Mouse (Mus musculus): Measurements from ENCODE around the gene Ap2b1.
"Not testable (repeated sequence)": the region's sequence is repeated elsewhere in the genome, so short reads cannot be mapped to it uniquely, and the experiment has no call there.

The Ap2b1 gene

GRCm38 (mm10) chr11:83301431-83301831 lies 2.6 kb downstream of the Ap2b1 start:
- DNase-seq (ENCODE audit: low read depth), result no peak

GRCm38 (mm10) chr11:83302124-83302523 lies 3.3 kb downstream of the Ap2b1 start:
- DNase-seq (ENCODE audit: low read depth), result no peak

DNA sequence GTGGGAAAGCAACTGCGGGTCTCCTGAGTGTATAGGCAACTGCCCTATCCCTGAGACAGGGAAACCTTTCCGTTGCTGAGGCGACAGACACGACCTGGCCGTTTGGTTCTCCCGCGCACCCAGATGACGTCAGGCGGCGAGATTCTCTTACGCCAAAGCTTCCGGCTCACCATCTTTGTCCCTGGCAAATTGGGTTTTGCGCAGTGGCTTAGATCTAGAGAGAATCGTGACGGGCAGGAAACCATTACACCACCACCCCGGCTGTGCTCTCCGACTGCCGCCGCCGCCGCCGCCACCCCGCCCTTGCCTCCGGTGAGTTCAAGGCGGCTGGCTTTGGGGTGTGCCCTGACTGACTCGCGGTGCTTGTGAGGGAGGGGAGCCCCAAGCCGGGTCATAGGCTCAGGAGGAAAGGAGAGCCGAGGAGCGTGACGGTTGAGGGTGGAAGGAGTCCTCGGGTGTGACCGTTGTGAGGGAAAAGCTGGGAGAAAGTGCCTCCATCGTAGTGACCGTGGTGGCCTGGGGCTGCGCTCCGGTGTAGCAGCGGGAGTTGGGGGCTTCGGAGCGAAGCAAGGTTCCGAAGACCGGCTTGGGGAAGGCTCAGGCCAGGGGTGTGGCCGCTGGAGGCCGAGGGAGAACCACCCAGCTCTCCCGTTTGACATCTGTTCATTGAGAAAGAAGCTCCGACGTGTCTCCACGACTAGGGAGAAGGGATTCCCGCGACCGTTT lies 3.9 kb downstream of the Ap2b1 start, which contains the start of gene Pex12:
Gene Pex12, minus strand, starts transcription at position 61 of the 726 bp plus-strand sequence.
- peak; percentile 84 for DNase-seq (ENCODE audit: low read depth)

DNA sequence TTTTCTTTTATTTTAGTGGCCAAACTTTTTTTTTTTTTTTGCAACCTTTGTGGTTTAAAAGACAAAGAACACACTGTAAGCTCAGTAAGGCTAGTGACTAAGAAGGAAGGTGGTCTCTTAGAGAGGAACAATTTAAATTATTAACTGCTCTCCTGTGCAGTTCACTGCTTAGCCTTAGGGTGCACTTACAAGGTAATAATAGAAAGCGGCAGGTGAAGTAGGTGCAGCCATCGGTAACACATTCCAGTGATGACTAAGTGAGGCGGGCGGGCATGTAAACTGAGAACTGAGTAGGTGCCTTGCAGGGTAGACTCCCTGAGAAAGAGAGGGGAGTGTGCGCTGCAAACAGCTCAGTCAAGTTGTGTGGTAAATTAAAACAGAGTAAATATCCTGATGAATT lies 4.9 kb downstream of the Ap2b1 start:
- DNase-seq (ENCODE audit: low read depth), result no peak

DNA sequence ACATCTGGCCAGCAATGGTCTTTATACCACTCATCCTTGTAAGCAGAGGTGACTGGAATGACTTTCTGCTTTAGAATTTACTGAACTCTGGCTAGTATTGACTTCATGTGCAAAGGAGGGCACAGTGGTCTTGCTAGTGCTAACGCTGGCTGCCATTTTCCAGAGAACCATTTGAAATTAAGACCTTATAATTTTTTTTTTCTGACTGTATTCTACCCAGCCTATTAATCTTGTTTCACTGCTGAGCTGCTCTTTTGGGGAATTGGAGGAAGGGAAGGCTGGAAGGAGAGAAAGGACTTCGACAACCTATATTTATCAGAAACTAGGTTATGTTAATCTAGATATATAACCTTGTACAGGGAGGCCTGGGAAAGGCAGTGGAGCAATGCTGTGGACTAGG lies 5.7 kb downstream of the Ap2b1 start:
- no peak for DNase-seq (ENCODE audit: low read depth)

DNA sequence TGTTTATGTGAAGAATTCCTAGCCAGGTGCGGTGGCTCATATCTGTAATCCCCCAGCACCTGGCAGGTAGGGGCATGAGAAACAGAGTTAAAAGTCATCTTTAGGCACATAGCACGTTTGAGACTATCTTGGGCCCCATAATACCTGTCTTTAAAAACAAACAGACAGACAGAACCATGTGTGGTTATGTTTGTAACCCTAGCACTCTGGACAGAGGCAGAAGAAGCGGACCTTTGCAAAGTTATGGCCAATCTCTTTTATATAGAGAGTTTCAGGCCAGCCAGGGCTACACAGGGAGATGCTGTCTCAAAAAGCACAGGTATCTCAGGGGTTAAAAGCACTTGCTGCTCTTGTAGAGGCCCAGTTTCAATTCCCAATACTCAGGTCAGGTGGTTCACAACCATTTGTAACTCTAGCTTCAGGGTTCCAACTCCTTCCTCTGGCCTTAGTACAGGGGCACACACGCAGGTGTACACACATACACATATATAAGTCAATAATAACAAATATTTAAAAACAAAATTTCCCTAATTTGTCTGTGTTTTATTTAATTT lies 8.0 kb downstream of the Ap2b1 start:
- no peak for DNase-seq (ENCODE audit: low read depth)

DNA sequence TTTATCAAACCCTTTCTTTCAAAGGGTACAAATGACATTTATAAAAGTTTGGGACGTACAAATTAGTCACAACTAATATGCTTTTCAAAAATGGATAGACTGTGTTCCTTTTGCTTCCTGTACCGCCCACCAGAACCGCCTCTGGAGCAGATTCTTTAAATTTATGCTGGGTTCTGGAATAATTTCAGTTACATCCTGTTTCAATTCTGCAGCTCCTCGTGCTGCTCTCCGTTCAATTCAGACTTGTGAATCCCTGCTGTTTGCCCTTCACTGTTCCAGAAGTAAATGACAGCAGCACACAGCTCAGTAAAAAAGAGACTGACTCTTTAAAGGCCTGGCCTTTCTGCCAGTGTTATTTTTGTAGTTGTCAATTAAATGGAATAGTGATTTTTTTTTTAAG lies 13.6 kb downstream of the Ap2b1 start:
- DNase-seq (ENCODE audit: low read depth), result no peak

DNA sequence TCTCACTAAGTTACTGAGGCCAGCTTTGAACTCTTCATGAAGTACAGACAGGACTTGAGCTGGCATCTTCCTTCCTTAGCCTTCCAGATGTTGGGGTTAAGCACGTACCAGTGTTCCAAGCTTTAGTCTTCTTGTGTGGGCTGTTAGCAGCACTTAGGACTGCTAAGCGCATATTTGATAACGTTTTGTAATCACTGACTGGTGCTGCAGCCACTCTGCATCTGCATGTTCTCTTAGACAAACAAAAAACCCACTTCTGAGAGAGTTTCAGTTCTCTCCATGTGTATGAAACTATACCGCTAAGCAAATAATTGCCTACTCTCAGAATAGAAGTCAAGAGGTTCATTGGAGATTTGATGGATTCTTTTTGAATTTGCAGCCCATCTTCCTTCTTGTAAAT lies 20.2 kb downstream of the Ap2b1 start:
- DNase-seq (ENCODE audit: low read depth), result no peak

DNA sequence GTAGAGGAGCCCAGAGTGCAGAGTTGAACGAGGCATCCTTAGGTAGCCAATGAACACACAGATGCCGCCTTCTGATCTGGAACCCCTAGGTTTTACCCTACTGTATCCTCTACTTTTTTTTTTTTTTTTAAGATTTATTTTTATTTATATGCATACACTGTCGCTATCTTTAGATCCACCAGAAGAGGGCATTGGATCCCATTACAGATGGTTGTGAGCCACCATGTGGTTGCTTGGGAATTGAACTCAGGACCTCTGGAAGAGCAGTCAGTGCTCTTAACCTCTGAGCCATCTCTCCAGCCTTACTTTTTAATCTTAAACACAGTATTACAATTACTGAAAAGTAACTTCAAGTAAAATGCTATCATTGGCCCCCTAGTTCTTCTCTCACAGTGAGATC lies 27.9 kb downstream of the Ap2b1 start:
- not testable (repeated sequence) for DNase-seq (ENCODE audit: low read depth)

- DNase-seq (ENCODE audit: low read depth), result no peak
These were observed 28.6 kb downstream of the Ap2b1 start for GRCm38 (mm10) chr11:83327427-83327826.

DNA sequence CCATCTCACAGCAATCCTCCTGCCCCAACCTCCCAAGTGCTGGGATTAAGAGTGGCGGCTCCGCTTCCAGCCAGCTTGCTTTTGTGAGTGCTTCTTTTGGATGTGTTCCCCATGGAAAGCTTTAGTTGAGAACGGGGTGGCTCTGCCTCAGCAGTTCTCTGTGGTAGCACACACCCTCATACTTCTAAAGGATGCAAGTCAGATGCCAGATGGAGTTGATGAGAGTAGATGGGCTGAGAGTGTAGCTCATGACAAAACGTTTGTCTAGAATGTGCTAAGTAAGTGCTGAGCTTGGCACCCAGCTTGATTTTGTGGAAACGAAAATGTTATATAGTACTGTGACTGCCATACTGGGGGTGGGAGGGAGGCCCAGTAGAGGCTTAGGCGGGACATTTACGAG lies 37.0 kb downstream of the Ap2b1 start:
- no peak for DNase-seq (ENCODE audit: low read depth)

DNA sequence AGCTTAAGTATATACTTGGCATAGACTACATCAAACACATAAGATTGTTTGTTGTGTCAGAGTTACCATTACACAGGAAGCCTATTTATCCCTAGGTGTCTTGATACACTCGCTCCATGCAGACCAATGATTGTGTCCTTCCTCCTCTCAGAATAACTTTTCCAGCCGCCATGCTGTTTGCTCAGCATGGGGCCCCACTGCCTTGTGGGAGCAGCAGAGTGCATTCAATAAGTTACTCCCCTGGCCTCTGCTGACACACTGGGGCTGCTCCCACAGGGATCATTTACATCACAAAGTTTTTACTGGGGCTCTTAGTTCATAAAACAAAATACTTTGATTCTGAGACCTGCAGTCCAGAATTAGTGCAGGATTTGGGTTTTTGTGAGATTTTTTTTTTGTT lies 40.9 kb downstream of the Ap2b1 start:
- DNase-seq (ENCODE audit: low read depth), result no peak

GRCm38 (mm10) chr11:83341716-83342245 lies 43.0 kb downstream of the Ap2b1 start:
- no peak for DNase-seq (ENCODE audit: low read depth)

GRCm38 (mm10) chr11:83355428-83355827 lies 56.6 kb downstream of the Ap2b1 start:
- no peak for DNase-seq (ENCODE audit: low read depth)

DNA sequence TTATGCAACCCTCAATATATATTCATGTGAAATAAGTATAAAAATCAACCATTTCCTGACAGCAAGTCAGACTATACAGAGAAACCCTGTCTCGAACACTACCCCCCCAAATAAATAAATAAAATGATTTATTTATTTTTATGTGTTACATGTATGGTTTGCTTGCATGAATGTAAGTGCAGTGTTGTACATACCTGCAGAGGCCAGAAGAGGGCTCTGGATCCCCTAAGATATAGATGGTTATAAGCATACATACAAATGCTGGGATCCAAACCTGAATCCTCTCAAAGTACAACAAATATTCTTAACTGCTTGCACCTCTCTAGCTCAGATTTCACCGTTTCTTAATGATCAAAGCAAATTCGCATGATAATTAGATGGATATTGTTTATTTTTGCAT lies 58.6 kb downstream of the Ap2b1 start:
- DNase-seq (ENCODE audit: low read depth), result peak; percentile 13

- no peak for DNase-seq (ENCODE audit: low read depth)
These were observed 65.8 kb downstream of the Ap2b1 start for GRCm38 (mm10) chr11:83364656-83365055.

- no peak for DNase-seq (ENCODE audit: low read depth)
These were observed 72.4 kb downstream of the Ap2b1 start for GRCm38 (mm10) chr11:83371267-83371666.

DNA sequence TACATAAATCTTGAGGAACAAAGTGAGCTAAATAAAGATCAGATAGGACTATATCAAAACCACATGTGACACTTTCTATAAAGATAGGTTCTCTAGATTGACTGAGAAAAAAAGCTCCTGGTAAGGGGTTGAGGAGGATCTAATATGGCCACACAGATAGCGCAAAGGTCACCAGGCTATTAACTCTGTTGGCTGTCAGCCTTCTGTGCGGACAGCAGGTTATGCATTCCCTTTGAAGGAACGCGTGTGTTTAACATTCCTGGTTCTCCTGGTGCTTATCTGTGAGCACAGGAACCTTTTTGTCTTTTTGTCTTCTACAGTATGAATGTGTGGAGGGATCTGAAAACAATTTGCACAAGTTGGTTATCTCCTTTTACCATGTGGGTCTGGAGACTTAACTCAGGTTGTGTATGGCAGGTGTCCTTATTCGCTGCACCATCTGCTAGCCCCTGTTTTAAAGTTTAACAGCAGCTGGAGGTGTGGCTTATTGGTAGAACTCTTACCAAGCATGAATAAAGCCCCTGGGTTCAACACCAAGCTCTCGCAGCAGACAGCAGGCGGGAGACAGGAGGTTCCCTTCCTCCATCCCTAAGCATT lies 81.0 kb downstream of the Ap2b1 start:
- no peak for DNase-seq (ENCODE audit: low read depth)

DNA sequence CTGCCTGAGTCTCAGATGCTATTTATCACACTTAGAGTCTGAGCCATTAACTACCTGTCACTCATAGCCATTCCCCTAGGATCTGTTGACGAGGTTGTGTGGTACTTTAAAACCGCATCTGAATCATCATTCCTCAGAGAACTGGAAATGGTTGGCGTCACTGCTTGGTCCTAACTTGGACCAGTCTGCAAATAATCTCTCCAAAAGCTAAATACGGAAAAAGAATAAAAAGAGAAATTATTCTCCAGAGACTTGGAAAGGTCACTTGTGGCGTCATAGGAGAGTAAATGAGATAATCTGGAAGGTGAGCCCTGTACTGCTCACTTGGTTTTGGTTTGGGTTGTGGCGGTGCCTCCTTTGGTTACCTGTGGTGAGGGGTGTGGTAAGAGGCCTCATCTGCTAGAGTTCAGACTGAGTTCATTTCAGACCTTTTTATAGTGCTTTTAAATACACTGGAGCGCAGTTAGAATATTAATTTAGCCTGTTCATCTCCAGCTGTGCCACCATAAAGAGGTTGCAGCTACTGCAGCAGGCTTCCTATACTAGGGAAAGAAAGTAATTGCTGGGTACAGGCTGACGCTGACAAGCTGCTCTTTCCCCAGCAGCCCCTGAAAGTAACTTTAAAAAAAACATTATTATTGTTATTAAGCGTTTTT lies 84.2 kb downstream of the Ap2b1 start:
- DNase-seq (ENCODE audit: low read depth), result peak; percentile 23

DNA sequence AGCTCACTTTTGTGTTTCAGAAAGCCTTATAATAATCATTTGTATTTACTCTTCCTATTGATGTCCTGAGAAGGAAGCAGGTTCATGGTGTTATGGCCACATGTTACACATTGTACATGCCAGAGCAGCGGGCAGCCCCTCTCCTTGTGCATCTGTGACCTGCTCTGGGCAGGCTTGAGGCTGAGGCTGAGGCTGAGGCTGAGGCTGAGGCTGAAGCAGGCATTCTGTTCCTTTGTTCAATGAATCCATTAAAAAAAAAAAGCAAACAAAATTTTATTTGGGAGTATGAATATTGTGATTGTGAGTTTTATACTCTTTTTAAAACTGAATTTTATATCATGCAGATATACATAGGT lies 84.7 kb downstream of the Ap2b1 start:
- no peak for DNase-seq (ENCODE audit: low read depth)

DNA sequence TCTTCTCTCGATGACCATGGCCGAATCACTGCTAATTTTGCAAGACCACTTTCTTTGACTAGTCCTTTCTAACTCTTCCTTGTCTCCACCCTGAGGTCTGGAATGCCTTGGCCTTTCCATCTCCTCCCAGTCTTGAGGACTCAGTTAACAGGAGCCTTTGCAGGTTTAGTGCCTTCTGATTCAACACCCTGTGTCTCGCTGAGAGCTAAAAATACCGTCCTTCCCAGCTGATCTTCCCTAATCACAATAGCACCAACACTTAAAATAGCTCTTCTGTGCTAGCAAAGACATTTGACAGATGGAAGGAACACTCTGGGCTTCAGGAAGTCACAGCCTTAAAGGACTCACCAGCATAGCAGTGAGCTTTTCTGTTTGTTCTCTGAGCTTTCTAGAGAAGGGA lies 94.2 kb downstream of the Ap2b1 start:
- no peak for DNase-seq (ENCODE audit: low read depth)

GRCm38 (mm10) chr11:83394802-83395439 lies 96.1 kb downstream of the Ap2b1 start:
- no peak for DNase-seq (ENCODE audit: low read depth)
